Mouse (Mus musculus): Measurements from ENCODE around the gene Crybg1. TPM values are rescaled to one million over a fixed set of nuclear protein-coding genes. Genes with fewer than 3 reads are reported as not detected.
A peak's percentile ranks its signal among the peaks of the same experiment; 100 is the strongest.

Gene Crybg1
- polyA plus RNA-seq, 1 experiment from 2014 or later, result 1.0 TPM

- no peak overlapping the region for H3K4me2 ChIP-seq (ENCODE audit: low read depth, low read length)
- H3K4me3 ChIP-seq (ENCODE audit: low read depth, low read length), result no peak overlapping the region
- H3K27me3 ChIP-seq (ENCODE audit: control insufficient read depth, insufficient read depth, low read depth, low read length), result no peaks in the 10 kb centered on the region
- no peak overlapping the region for H3K9ac ChIP-seq (ENCODE audit: low read depth, low read length)
- ATAC-seq (ENCODE audit: low read depth), result no peak
- WGBS (ENCODE audit: insufficient replicate concordance), result 63% methylated on average over 12 of the region's 12 CpGs
- no peaks in the 10 kb centered on the region for H3K4me1 ChIP-seq (ENCODE audit: control insufficient read depth, low read depth, low read length)
- no peaks in the 10 kb centered on the region for H3K36me3 ChIP-seq (ENCODE audit: control insufficient read depth, insufficient read depth)
- H3K9me3 ChIP-seq (replicated peaks; ENCODE audit: control insufficient read depth, low read length), result no peaks in the 10 kb centered on the region
- no peak overlapping the region for H3K27ac ChIP-seq (ENCODE audit: low read length)
These were observed 238.4 kb downstream of the Crybg1 start for GRCm38 (mm10) chr10:43910032-43910872.

- no peak overlapping the region for H3K27ac ChIP-seq (ENCODE audit: low read length)
- no peak for ATAC-seq (ENCODE audit: low read depth)
These were observed 244.1 kb downstream of the Crybg1 start for GRCm38 (mm10) chr10:43904569-43904968.

GRCm38 (mm10) chr10:43901578-43902194, 247.0 kb downstream of the Crybg1 start, which contains the start of the genes Qrsl1 and Rtn4ip1:
TSS of gene Qrsl1 (minus strand) at chr10:43901745.
TSS of gene Rtn4ip1 (plus strand) at chr10:43901807.
- no peaks in the 10 kb centered on the region for H3K36me3 ChIP-seq (ENCODE audit: control insufficient read depth, insufficient read depth)
- H3K4me2 ChIP-seq (ENCODE audit: low read depth, low read length), result peak within 1 kb of the TSS; percentile 87
- peaks cover 10% of the 10 kb centered on the region for H3K4me1 ChIP-seq (ENCODE audit: control insufficient read depth, low read depth, low read length)
- WGBS (ENCODE audit: insufficient replicate concordance), result under 1% methylated on average over 40 of the region's 40 CpGs
- no peaks in the 10 kb centered on the region for H3K9me3 ChIP-seq (replicated peaks; ENCODE audit: control insufficient read depth, low read length)
- H3K27ac ChIP-seq (ENCODE audit: low read length), result no peak within 1 kb of the TSS
- peak within 1 kb of the TSS; percentile 70 for H3K9ac ChIP-seq (ENCODE audit: low read depth, low read length)
- peak within 1 kb of the TSS; percentile 87 for H3K4me3 ChIP-seq (ENCODE audit: low read depth, low read length)
- peak; percentile 97 for ATAC-seq (ENCODE audit: low read depth)
- H3K27me3 ChIP-seq (ENCODE audit: control insufficient read depth, insufficient read depth, low read depth, low read length), result no peaks in the 10 kb centered on the region

More at GRCm38 (mm10) chr10:43904569-43904968, 244.1 kb downstream of the Crybg1 start:
- H3K4me2 ChIP-seq (ENCODE audit: low read depth, low read length), result no peak overlapping the region
- H3K9ac ChIP-seq (ENCODE audit: low read depth, low read length), result no peak overlapping the region
- 83% methylated on average over 1 of the region's 1 CpGs for WGBS (ENCODE audit: insufficient replicate concordance)
- H3K4me1 ChIP-seq (ENCODE audit: control insufficient read depth, low read depth, low read length), result peaks cover 10% of the 10 kb centered on the region
- H3K36me3 ChIP-seq (ENCODE audit: control insufficient read depth, insufficient read depth), result no peaks in the 10 kb centered on the region
- H3K4me3 ChIP-seq (ENCODE audit: low read depth, low read length), result no peak overlapping the region
- H3K27me3 ChIP-seq (ENCODE audit: control insufficient read depth, insufficient read depth, low read depth, low read length), result no peaks in the 10 kb centered on the region
- no peaks in the 10 kb centered on the region for H3K9me3 ChIP-seq (replicated peaks; ENCODE audit: control insufficient read depth, low read length)

GRCm38 (mm10) chr10:43900883-43901570, 247.6 kb downstream of the Crybg1 start:
- H3K27ac ChIP-seq (ENCODE audit: low read length), result no peak overlapping the region
- H3K27me3 ChIP-seq (ENCODE audit: control insufficient read depth, insufficient read depth, low read depth, low read length), result no peaks in the 10 kb centered on the region
- no peaks in the 10 kb centered on the region for H3K9me3 ChIP-seq (replicated peaks; ENCODE audit: control insufficient read depth, low read length)
- H3K4me1 ChIP-seq (ENCODE audit: control insufficient read depth, low read depth, low read length), result peaks cover 10% of the 10 kb centered on the region
- peak overlapping the region; percentile 87 for H3K4me3 ChIP-seq (ENCODE audit: low read depth, low read length)
- WGBS (ENCODE audit: insufficient replicate concordance), result 5% methylated on average over 30 of the region's 30 CpGs
- H3K4me2 ChIP-seq (ENCODE audit: low read depth, low read length), result peak overlapping the region; percentile 87
- H3K36me3 ChIP-seq (ENCODE audit: control insufficient read depth, insufficient read depth), result no peaks in the 10 kb centered on the region
- ATAC-seq (ENCODE audit: low read depth), result peak; percentile 42
- H3K9ac ChIP-seq (ENCODE audit: low read depth, low read length), result peak overlapping the region; percentile 70

Other genes starting within 250 kb of the Crybg1 start
- gene Qrsl1, start 247.1 kb downstream of the Crybg1 start, polyA plus RNA-seq (2015; fragmentation: Nextera tagmentation; extraction: Ambion mirVana), result 5.1 and 5.7 TPM in 2 replicates
- gene Rtn4ip1, start 247.0 kb downstream of the Crybg1 start, polyA plus RNA-seq (2015; fragmentation: Nextera tagmentation; extraction: Ambion mirVana), result 7.9 and 9.2 TPM in 2 replicates
- gene Atg5, start 119.5 kb upstream of the Crybg1 start, polyA plus RNA-seq (2015; fragmentation: Nextera tagmentation; extraction: Ambion mirVana), result 16.4 and 16.8 TPM in 2 replicates